Mouse (Mus musculus): Measurements from ENCODE around the gene Bloc1s1.

Bloc1s1 gene

DNA sequence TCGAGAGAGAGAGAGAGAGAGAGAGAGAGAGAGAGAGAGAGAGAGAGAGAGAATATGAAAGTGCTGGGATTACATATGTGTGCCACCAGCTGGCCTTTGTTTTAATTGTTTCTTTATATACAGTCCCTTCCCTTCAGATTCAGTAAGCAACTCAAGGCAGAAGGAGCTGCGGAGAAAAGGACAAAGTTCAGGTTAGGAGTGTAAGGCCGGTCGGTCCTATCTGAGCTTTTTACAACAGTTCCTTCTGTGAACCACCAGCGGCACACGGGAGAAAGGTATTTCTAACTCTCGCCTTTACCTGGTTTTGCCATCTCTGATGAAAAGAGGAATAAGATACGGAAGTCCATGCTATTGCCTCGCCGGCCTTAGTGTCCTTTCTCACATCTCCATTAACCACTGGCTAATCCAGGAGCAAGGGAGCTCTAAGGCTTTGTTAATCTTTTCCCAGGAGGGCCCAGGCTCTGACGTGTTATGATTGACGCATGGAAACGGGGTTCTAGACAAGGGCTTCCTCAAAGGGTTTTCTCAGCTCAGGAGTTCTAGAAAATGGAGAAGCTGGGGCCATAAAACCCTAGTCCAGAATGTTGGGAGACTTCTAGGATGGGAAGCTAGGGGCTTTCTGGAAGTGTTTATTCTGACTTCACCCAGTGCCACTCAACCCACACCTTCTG is 14.9 kb downstream of the Bloc1s1 start:
- no peak for DNase-seq (ENCODE audit: low spot score)

- DNase-seq (ENCODE audit: low spot score) = no peak
Observed at GRCm38 (mm10) chr10:128904812-128905211, 19.0 kb downstream of the Bloc1s1 start.

- no peak for DNase-seq (ENCODE audit: low spot score)
Observed at GRCm38 (mm10) chr10:128902409-128902988, 21.3 kb downstream of the Bloc1s1 start.

DNA sequence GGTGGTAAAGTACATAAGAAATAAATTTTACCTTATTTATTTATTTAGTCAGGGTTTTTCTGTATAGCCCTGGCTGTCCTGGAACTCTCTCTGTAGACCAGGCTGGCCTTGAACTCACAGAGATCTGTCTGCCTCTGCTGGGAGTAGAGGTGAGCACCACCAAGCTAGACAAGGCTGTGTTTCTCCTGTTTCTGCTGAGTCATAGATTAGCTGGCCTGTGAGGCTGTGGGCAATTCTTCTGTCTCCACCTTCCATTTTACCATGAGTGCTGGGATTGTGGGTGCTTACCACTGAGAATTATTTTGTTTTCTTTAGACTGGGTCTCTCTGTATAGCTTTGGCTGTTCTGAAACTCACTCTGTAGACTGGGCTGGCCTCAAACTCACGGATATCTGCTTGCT is 22.4 kb downstream of the Bloc1s1 start:
- no peak for DNase-seq (ENCODE audit: low spot score)

GRCm38 (mm10) chr10:128900698-128901097 is 23.1 kb downstream of the Bloc1s1 start, which contains the start of gene Cd63:
TSS of gene Cd63 (plus strand) at chr10:128900989.
- DNase-seq (ENCODE audit: low spot score) = no peak

GRCm38 (mm10) chr10:128899759-128900490 is 23.9 kb downstream of the Bloc1s1 start:
- DNase-seq (ENCODE audit: low spot score) = no peak

DNA sequence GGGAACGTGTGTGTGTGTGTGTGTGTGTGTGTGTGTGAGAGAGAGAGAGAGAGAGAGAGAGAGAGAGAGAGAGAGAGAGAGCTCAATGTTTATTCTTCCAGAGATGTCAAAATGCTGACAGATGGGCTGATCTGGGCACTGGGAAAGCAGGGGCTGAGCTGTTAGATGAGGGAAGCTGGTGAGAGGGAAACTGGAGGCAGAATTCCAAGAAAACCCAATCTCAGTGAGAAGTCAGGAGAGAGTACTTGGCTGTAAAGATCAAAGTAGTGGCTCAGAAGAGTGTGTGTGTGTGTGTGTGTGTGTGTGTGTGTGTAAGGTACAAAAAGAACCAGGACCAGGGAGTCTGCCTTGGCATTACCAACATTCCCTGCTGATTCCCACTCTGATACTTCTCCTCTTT is 26.3 kb downstream of the Bloc1s1 start:
- DNase-seq (ENCODE audit: low spot score) = no peak

GRCm38 (mm10) chr10:128896807-128897206 is 27.0 kb downstream of the Bloc1s1 start:
- no peak for DNase-seq (ENCODE audit: low spot score)

DNA sequence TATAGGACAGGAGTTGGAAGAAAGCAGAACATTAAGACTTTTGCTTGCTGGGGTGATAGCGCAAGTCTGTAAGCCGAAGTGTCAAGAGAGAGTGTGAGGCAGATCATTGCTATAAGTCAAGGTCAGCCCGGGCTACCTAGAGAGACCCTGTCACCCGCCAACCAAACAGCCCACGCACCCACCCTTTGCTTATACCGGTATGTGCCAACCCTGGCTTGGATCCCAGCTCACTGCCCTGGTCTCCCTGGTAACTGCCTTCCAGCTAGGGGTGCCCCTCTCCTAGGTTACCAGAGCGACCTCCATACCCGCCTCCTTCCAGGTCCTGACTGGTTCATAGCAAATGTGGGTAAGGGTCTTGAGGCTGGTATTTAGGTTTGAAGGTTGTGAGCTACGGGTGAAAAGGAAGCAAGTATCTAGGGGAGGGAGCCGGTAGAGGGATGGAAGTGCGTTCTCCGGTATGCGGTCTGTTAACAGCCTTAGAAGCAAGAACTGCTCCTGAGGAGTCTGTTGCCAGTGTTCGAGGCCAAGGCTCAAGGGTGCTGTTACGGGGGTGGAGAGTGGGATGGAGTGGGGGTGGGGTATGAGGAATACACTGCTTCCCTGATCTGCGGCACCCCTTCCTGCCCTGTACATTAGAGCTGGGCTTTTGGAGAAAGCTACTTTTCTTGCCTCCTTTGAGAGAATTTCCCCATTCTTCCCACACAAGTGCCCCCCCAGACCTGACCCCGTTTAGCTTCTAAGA is 27.7 kb downstream of the Bloc1s1 start:
- DNase-seq (ENCODE audit: low spot score) = no peak

DNA sequence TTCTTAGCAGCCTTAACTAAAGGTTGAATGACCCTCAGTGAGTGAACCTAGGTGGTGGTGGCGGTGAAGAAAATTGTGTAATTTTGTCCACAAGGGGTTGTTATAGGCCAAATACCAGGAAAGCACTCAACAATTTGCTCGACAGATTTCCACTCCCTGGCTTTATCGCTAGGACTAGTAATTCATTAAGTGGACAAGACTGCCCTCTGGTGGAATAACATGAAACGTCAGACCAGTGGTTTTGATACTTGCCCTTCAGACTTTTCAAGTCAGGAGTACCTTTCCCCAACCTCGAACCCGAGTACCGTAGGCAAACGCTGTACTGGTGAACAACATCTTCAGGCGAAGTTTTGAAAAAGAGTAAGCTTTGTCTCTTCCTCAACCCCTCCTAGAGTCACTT is 28.4 kb downstream of the Bloc1s1 start:
- DNase-seq (ENCODE audit: low spot score) = peak; percentile 76

DNA sequence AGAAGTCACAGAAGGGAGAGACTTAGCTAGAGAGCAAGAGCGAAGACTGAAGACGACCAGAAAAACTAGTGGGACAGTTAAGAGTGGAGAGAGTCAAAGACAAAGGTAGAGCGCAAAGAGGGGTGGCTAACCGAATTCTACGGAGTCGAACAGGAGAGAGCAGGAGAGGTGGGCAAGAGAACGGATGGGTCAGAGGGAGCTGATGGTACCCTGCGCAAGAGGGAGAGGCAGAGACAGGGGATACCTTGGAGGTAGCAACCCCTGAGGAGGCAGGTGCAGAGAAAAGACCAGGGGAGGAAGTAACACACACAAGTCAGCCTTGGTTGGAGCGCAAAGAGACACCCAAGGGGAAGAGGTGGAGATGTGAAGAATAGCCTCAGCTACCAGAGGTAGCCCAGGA is 31.6 kb downstream of the Bloc1s1 start:
- peak; percentile 24 for DNase-seq (ENCODE audit: low spot score)

GRCm38 (mm10) chr10:128891296-128892094 is 32.3 kb downstream of the Bloc1s1 start, which contains the start of gene Gdf11:
TSS of gene Gdf11 (minus strand) at chr10:128891718.
- peak; percentile 60 for DNase-seq (ENCODE audit: low spot score)

DNA sequence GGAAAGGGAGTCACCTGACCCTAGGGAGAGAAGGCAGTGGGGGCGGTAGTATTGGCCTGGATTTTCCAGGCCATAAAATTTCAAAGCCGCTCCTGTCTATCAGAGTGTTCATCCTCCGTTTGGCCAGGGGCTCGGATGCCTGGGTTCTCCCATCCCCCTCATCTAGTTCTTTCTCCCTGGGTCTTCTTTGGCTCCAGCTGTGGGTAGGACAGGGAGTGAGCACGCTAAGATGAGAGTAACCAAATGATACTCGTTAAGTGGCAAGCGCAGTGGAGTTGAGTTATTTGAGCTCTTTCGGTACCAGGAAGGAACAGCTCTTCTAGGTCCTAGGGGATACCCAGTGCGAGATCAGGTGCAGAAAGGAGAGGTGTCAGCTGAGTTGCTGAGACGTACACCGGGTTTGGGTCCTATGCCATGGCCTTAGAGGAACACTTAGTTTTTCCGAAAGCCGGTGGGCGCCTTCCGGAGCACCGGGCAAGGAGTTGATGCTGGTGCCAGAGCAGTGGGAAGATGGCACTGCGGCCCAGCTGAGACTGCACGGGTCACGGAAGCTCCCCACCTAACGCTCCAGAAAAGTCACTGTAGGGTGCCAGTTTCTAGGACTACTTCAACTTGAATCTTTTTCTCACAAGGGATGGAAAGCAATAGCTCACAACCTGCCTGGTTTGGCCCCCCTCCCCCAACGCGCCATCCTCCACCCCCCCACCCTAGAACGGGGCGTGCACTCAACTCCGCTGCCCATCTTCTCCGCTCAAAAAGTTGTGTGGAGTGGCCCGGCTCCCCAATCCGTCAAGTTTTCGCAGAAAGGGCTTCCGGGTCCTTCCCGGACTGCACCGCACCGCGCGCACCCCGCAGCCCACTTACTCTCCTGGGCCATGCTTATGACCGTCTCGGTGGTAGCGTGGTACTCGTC is 33.2 kb downstream of the Bloc1s1 start:
- peak; percentile 24 for DNase-seq (ENCODE audit: low spot score)

DNA sequence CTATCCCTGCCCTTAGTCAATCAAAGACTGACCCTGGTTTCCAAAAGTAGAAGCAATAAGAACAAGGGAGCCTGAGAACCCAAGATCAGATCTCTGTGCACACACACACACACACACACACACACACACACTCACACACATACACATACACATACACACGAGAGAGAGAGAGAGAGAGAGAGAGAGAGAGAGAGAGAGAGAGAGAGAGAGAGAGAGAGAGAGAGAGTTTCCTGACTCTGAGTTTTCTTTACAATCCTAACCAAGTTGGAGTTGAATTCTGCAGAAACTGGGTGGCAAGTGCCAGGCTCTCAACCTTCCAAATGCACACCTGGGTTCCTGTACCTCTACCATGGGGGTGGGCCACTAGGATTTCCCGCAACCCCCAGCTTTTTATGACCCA is 34.0 kb downstream of the Bloc1s1 start:
- no peak for DNase-seq (ENCODE audit: low spot score)

DNA sequence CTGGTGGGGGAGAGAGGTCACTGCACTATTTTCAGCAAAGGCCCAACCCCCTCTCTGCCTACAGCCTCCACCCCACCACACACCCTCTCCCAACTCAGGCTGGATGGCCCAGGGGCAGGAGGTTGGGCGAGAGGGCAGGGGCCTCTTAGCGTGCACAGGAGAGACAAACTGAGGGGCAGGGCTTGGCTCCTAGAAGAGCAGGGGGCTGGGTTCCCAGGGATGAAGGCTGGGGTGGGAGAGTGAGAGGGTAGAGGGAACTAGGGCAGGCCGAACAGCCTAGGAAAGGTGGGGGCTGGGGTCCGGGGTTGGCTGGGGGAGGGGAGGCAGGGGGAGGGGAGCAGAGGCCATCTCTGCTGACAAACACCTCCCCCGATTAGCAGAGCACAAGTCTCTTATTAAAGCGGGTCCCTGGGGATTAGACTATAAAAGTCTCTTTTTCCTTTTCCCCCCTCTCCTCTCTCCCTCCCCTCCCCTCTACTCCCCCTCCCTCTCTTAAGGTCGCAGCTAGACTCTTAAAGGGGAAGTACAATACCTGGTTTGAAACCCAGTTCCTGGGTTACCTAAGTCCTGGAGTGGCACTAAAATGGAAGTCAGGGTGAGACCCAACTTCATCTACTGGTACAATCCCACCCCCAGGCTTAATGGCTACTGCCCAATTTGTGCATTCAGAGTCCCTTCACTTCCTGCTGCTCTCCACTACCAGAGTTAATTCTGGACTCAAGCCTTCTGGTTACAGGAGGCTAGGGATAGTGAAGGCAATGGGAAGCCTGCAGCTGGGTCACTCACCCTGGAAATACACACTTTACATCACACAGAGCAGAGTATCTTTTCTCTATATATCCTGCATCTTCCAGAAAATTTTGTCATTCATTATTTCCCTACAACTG is 34.7 kb downstream of the Bloc1s1 start:
- DNase-seq (ENCODE audit: low spot score) = no peak

GRCm38 (mm10) chr10:128882067-128882466 is 41.8 kb downstream of the Bloc1s1 start:
- DNase-seq (ENCODE audit: low spot score) = no peak

- DNase-seq (ENCODE audit: low spot score) = no peak
Observed at GRCm38 (mm10) chr10:128878811-128879210, 45.0 kb downstream of the Bloc1s1 start.

DNA sequence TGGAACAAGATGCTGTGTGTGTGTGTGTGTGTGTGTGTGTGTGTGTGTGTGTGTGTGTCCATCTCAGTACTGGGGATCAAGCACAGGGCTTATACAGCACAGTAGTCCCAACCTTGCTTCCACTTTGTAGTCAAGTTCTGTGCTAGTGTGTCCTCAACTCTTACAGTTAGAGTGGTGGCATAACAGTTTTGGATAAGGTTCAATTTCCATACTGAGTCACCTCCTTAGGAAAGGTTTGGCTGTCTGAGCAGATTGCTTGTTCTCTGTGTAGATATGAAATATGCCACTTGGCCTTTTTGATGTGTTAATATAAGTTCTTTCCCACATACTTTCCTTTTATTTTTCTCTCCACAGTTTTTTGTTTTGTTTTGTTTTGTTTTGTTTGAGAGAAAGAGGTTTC is 45.5 kb downstream of the Bloc1s1 start:
- DNase-seq (ENCODE audit: low spot score) = no peak

DNA sequence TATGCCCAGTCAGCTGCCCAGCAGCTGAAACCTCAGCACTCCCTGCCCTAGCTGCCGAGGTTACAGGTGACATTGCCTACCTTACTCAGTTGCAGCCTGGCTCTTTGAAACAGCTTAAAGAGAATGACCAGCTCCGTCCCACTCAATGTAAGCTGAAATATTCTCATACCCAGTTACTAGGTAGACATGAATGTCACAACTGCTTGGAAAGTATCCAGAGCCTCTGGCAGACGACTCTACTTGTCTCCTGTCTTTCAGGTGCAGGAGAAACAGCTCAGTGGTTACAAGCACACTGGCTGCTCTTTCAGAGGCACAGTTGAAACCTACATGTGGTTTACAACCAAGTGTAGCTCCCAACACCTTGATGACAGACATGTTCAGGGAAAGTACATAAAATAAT is 53.5 kb downstream of the Bloc1s1 start:
- no peak for DNase-seq (ENCODE audit: low spot score)
